Mouse (Mus musculus) mouse trophoblast stem cell (cell line): ENCODE measurements around the gene Timp4.

ENCODE experiments used
- in situ Hi-C, 2 experiments: fragments of 300-500 bp; cut with MseI, MboI; formaldehyde crosslinking; loops; 2 replicates in 1 of 2; 3 replicates in 1 of 2; pipeline ENCODE4 v1.15.1; 2025

The Timp4 gene

DNA sequence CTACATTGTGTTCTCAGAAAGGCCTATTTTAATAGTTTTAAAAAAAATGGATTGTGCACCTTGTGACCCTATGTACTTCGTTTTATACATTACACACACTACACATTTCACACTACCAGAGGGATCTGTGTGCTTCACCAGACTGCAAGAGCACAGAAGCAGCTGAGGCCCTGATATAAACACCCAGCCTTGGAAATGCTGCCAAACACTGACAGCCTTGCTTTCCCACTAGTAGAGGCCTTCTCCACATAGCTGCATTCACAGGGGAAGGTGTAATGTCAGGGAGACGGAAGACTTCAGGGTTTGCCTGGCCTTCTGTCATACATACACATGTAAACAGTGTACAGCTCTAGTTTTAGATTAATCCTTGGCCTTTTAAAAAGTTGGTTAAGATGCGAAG is 3.2 kb upstream of the Timp4 start:
- in situ Hi-C loops: no loop called here

DNA sequence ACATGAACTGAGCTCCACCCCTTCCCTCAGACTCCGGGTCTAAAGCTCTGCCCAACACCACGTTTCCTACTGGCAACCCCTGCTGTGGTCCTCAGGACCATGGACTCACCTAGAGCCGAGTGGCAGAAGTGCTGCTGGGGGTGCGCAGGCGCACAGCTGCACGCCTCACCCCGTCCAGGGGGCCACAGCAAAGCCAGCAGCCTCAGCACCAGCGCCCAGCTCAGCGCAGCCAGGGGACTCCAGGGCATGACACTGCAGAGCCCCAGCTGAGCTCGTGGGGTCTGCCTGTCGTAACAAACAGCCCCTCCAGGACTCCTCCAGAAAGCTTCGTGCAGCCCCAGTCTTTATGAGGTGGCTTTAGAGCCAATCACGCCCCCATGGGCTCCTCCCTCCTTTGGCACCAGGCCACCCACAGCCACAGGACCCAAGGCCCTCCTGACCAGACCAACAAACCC is 447 bp downstream of the Timp4 start:
- in situ Hi-C loops: no loop called here

GRCm38 (mm10) chr6:115245500-115246058 is 6.4 kb downstream of the Timp4 start:
- in situ Hi-C loops: loop anchor here in 1 of 2 experiments (10.0 kb wide), 1 partner anchor 289 kb away; no protein-coding TSS in a partner anchor

GRCm38 (mm10) chr6:115244222-115244621 is 7.8 kb downstream of the Timp4 start:
- in situ Hi-C loops: loop anchor here in 1 of 2 experiments (10.0 kb wide), 1 partner anchor 291 kb away; no protein-coding TSS in a partner anchor

DNA sequence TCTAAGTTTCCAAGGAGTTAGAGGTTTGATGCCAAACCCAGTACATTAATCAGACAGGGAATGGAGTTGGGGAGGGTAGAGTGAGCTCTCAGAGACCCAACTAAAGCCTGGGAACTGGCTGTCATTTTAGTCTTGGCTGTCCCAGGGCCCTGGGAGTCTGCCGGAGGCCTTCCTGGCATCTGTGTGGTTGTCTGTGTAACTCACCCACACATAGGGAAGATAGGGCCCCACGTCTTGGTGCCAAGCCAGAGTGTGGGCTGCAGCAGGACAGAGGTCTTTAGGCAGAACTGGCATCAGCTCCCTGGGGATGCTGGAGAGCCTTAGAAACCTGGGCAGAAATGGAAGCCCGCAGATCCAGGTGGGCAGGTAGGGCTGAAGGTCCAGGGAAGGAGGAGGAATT is 10.1 kb downstream of the Timp4 start:
- in situ Hi-C loops: loop anchor here in 1 of 2 experiments (10.0 kb wide), 1 partner anchor 293 kb away; no protein-coding TSS in a partner anchor

GRCm38 (mm10) chr6:115241131-115241699 is 10.8 kb downstream of the Timp4 start:
- in situ Hi-C loops: loop anchor here in 1 of 2 experiments (10.0 kb wide), 1 partner anchor 294 kb away; no protein-coding TSS in a partner anchor

DNA sequence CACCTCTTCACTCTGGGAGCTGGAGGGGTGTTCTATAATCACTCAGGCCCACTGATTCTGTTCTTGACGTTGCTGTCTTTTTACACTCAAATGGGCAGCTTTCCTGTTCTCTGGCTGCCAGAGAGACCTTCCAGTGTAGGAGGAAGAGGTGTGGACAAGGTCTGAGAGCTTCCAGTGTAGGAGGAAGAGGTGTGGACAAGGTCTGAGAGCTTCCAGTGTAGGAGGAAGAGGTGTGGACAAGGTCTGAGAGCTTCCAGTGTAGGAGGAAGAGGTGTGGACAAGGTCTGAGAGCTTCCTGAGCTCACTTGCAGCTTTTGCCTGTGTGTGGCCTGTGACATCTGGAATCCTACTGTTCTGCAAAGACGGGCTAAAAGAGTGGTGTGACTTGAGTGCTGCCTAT is 11.6 kb downstream of the Timp4 start:
- in situ Hi-C loops: loop anchor here in 1 of 2 experiments (10.0 kb wide), 1 partner anchor 294 kb away; no protein-coding TSS in a partner anchor

DNA sequence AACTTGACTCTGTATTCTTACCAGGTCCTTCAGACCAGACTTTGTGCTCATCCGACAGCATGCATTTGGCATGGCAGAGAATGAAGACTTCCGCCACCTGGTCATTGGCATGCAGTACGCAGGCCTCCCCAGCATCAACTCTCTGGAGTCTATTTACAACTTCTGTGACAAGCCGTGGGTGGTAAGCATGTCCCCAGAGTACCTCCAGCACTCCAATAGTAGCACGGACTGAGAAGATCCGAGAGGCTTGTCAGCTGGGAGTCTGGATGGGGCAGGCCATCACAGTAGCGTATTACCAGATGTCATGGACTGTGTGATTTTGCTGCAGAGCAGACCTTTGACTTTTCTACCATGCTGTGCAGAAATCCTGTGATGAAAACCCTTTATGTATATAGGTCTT is 12.7 kb downstream of the Timp4 start:
- in situ Hi-C loops: no loop called here

GRCm38 (mm10) chr6:115238031-115239027 is 13.7 kb downstream of the Timp4 start:
- in situ Hi-C loops: no loop called here

DNA sequence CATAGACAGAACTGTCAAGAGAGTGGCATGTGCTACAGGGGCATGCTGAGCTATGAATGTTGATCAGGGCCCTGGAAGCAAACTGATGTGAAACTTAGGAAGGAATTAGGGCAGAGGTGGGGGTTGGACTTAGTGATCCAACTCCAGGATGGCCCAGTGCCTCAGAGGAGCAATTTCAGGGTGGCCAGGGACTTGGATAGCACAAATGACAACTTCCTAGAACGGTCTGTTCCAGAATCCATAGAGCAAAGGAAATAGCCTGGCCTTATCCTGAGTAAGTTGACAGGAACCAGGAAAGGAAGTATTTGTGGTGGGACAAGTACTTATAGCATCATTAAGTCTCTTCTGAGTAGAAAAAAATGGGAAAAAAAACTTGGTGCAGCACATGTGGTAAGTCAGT is 19.4 kb downstream of the Timp4 start:
- in situ Hi-C loops: no loop called here

DNA sequence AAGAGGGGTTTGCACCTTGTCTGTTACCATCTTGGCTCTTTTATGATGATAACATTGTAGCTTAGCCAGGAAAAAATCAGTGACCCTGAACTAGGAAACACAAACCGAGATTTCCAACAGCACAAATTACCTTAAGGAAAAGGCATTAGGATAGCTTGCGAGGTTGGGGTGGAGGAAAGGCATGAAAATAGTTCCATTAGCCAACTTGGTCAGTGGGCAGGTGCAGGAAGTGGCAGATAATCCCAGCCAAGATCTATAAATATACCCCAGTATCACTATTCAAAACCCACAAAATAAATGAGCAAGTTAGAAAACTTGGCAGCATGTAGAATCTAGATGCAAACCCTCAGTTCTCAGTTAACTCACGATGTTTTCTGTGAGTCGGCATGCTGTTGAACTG is 20.2 kb downstream of the Timp4 start:
- in situ Hi-C loops: no loop called here

DNA sequence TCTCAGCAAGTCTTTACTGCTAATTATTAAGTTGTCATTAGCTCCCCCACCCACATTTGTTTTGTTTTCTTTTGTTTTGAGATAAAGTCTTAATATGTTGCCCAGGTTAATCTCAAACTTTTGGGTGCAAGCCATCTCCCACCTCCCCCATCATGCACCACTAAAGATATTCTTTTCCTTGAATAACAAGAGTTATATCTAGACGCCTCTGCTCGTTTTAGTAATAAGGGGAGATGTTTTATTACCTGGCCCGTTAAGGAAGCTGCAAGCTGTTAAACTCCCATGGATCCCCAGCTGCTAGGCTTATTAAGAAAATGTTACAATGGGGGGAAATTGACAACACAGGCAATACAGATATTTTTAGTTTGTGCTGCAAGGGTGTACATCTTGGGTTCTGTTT is 21.4 kb downstream of the Timp4 start:
- in situ Hi-C loops: no loop called here

DNA sequence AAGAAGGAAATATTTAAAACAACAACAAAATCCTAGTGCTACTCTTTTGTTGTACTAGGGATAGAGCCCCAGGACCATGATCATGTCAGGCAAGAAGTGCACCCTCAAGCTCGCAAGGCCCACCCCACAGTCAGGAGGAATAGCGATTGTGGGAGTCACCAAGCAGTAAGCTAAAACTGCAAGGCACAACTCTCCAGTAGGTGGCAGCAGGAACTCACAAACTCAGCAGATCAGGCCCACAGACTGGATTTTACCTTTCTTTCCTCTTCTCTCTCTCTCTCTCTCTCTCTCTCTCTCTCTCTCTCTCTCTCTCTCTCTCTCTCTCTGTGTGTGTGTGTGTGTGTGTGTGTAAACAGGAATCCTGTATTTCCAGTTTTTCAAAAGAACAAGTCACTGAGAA is 24.5 kb downstream of the Timp4 start:
- in situ Hi-C loops: loop anchor here in 1 of 2 experiments (10.0 kb wide), 1 partner anchor 307 kb away; no protein-coding TSS in a partner anchor

- in situ Hi-C loops: loop anchor here in 1 of 2 experiments (10.0 kb wide), 1 partner anchor 308 kb away; no protein-coding TSS in a partner anchor
Measured at GRCm38 (mm10) chr6:115227043-115227442, 25.0 kb downstream of the Timp4 start, which contains the start of gene Gm17482. Gene Gm17482 (plus strand): TSS chr6:115227343.

DNA sequence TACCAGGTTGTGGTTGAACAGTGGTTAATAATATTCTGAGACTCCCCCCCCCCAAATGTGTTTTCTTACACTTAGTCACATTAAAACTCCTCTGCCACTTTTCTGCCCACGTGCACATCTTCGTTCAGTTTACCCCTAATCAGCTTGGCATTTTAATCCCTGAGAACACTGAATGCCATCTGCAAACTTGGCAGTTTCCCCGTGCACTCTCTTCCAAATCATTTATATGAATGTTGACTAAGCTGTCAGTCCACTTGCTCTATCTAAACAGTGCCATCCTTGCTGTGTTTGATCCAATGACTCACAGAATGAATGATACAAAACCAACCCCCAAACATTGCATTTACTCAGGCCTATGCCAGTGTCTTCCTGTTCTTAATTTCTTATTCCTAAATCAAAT is 26.5 kb downstream of the Timp4 start:
- in situ Hi-C loops: loop anchor here in 1 of 2 experiments (10.0 kb wide), 1 partner anchor 309 kb away; no protein-coding TSS in a partner anchor

- in situ Hi-C loops: loop anchor here in 1 of 2 experiments (10.0 kb wide), 1 partner anchor 314 kb away; no protein-coding TSS in a partner anchor
Measured at GRCm38 (mm10) chr6:115221215-115221641, 30.8 kb downstream of the Timp4 start.

- in situ Hi-C loops: no loop called here
Measured at GRCm38 (mm10) chr6:115213129-115213528, 38.9 kb downstream of the Timp4 start.

- in situ Hi-C loops: no loop called here
Measured at GRCm38 (mm10) chr6:115212132-115212903, 39.7 kb downstream of the Timp4 start.

- in situ Hi-C loops: no loop called here
Measured at GRCm38 (mm10) chr6:115210820-115211219, 41.2 kb downstream of the Timp4 start.

- in situ Hi-C loops: no loop called here
Measured at GRCm38 (mm10) chr6:115210187-115210586, 41.8 kb downstream of the Timp4 start.

DNA sequence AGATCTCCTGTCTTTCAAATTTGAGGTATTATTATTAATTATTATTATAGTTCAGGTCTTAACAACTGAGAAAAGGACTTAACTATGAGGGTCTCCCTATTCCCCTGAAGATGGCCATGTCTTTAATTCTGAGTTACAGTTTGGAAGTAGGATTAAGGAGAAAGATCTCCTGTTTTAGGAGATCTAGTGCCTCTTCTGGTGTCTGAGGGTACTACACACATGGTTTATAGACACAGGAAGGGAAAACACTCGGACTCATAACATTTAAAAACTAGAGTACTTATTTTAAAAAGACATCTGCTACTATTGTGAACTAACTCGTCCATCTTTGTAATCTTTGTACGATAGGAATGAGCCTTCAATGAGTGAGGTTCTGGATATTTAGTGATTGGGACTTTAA is 49.0 kb downstream of the Timp4 start:
- in situ Hi-C loops: no loop called here
